Mouse (Mus musculus) lung, embryonic 15.5 days (tissue): ENCODE measurements at regions not wholly inside any gene's neighbourhood (a gene's known extent, or its start where the extent isn't known, plus 50 kb on each side); places are given as distances from the start of the nearest gene placed in this dataset.
"Not testable (repeated sequence)": the region's sequence is repeated elsewhere in the genome, so short reads cannot be mapped to it uniquely, and the experiment has no call there.

Source experiments
- ATAC-seq: fragments of 200-750 bp; cut with Nextera tagmentation; 2 replicates; pipeline ENCODE4 v1.8.0; 2017; ENCODE audit warnings: moderate number of reproducible peaks, borderline replicate concordance; ENCODE audit not compliant: low FRiP score, low TSS enrichment; ENCODE audit errors: extremely low read depth
- H3K27ac ChIP-seq: fragments of 300-500 bp; sonication (generic); 2 replicates; pipeline ENCODE4 v1.5.1; 2015; ENCODE audit warnings: moderate library complexity, mild to moderate bottlenecking, inconsistent platforms
- H3K27me3 ChIP-seq: fragments of 300-500 bp; sonication (generic); 2 replicates; pipeline ENCODE4 v1.6.1; 2015; ENCODE audit warnings: inconsistent platforms
- H3K36me3 ChIP-seq: fragments of 300-500 bp; sonication (generic); 2 replicates; pipeline ENCODE4 v1.6.1; 2015; ENCODE audit warnings: inconsistent platforms
- H3K4me1 ChIP-seq: fragments of 300-500 bp; sonication (generic); 2 replicates; pipeline ENCODE4 v1.6.1; 2015; ENCODE audit warnings: inconsistent platforms
- H3K4me2 ChIP-seq: fragments of 300-500 bp; sonication (generic); 2 replicates; pipeline ENCODE4 v1.6.1; 2015; ENCODE audit warnings: inconsistent platforms, mild to moderate bottlenecking, moderate library complexity
- H3K4me3 ChIP-seq: fragments of 300-500 bp; sonication (generic); 2 replicates; pipeline ENCODE4 v1.5.1; 2015; ENCODE audit warnings: mild to moderate bottlenecking, inconsistent platforms
- H3K9ac ChIP-seq: fragments of 300-500 bp; sonication (generic); 2 replicates; pipeline ENCODE4 v1.6.1; 2015; ENCODE audit warnings: inconsistent platforms
- H3K9me3 ChIP-seq: fragments of 300-500 bp; sonication (generic); 2 replicates; pipeline ENCODE4 v1.6.1; 2016; ENCODE audit warnings: inconsistent platforms
- WGBS: fragments of 180-500 bp; shearing (Covaris S2); methylation state at CpG from one replicate; pipeline ENCODE4 v1.1.7; 2015; 5-methylcytosine and 5-hydroxymethylcytosine counted together

GRCm38 (mm10) chr12:114462566-114462965 is 918.9 kb downstream of the Adam6a start:
- Histone ChIP-seq H3K27me3 (no peaks in the 10 kb centered on the region), H3K4me1 (no peaks in the 10 kb centered on the region), H3K9me3 (no peaks in the 10 kb centered on the region; the same call in 1 of the 2 replicates), H3K27ac (no peak overlapping the region), H3K36me3 (no peaks in the 10 kb centered on the region), H3K9ac (no peak overlapping the region), H3K4me2 (no peak overlapping the region), H3K4me3 (no peak overlapping the region)
- no peak for ATAC-seq

- Histone ChIP-seq H3K27me3 (no peaks in the 10 kb centered on the region), H3K4me2 (no peak overlapping the region), H3K36me3 (no peaks in the 10 kb centered on the region), H3K9ac (no peak overlapping the region), H3K9me3 (no peaks in the 10 kb centered on the region; the same call in 1 of the 2 replicates), H3K4me1 (no peaks in the 10 kb centered on the region), H3K4me3 (no peak overlapping the region), H3K27ac (no peak overlapping the region)
- WGBS: 91% methylated on average over 2 of the region's 2 CpGs
- no peak for ATAC-seq
Observed at GRCm38 (mm10) chr12:114468857-114469256, 925.1 kb downstream of the Adam6a start.

- not testable (repeated sequence) for H3K36me3 ChIP-seq, H3K27ac ChIP-seq, ATAC-seq, H3K4me1 ChIP-seq, H3K9me3 ChIP-seq, H3K4me2 ChIP-seq, H3K4me3 ChIP-seq, H3K27me3 ChIP-seq, H3K9ac ChIP-seq
Observed at GRCm38 (mm10) chr12:114472678-114473077, 929.0 kb downstream of the Adam6a start.

GRCm38 (mm10) chr12:114478741-114479140 is 935.0 kb downstream of the Adam6a start:
- H3K9me3 ChIP-seq: no peaks in the 10 kb centered on the region; the same call in 1 of the 2 replicates
- H3K4me2 ChIP-seq: no peak overlapping the region
- no peaks in the 10 kb centered on the region for H3K36me3 ChIP-seq
- H3K27ac ChIP-seq: no peak overlapping the region
- H3K4me3 ChIP-seq: no peak overlapping the region
- no peak for ATAC-seq
- no peak overlapping the region for H3K9ac ChIP-seq
- H3K4me1 ChIP-seq: no peaks in the 10 kb centered on the region
- WGBS: 72% methylated on average over 3 of the region's 3 CpGs
- no peaks in the 10 kb centered on the region for H3K27me3 ChIP-seq

- H3K27me3 ChIP-seq, H3K4me1 ChIP-seq, H3K9ac ChIP-seq, H3K4me3 ChIP-seq, H3K4me2 ChIP-seq, ATAC-seq, H3K27ac ChIP-seq, H3K9me3 ChIP-seq, H3K36me3 ChIP-seq: not testable (repeated sequence)
- WGBS: 60% methylated on average over 2 of the region's 2 CpGs
Observed at GRCm38 (mm10) chr12:114493500-114494031, 949.9 kb downstream of the Adam6a start.

- Histone ChIP-seq H3K36me3 (no peaks in the 10 kb centered on the region), H3K9ac (no peak overlapping the region), H3K4me2 (no peak overlapping the region), H3K27me3 (no peaks in the 10 kb centered on the region), H3K4me1 (no peaks in the 10 kb centered on the region), H3K4me3 (no peak overlapping the region), H3K27ac (no peak overlapping the region), H3K9me3 (no peaks in the 10 kb centered on the region)
- no peak for ATAC-seq
- WGBS: 41% methylated on average over 2 of the region's 2 CpGs
Observed at GRCm38 (mm10) chr12:114495741-114496140, 952.0 kb downstream of the Adam6a start.

GRCm38 (mm10) chr12:114513143-114513542 is 969.4 kb downstream of the Adam6a start:
- no peak for ATAC-seq
- H3K27me3 ChIP-seq: no peaks in the 10 kb centered on the region
- no peak overlapping the region for H3K4me3 ChIP-seq
- WGBS: 82% methylated on average over 2 of the region's 2 CpGs
- H3K4me2 ChIP-seq: no peak overlapping the region
- H3K9ac ChIP-seq: no peak overlapping the region
- H3K9me3 ChIP-seq: no peaks in the 10 kb centered on the region
- no peaks in the 10 kb centered on the region for H3K4me1 ChIP-seq
- H3K27ac ChIP-seq: no peak overlapping the region
- H3K36me3 ChIP-seq: no peaks in the 10 kb centered on the region

- ATAC-seq, H3K4me3 ChIP-seq, H3K4me2 ChIP-seq, H3K36me3 ChIP-seq, H3K9ac ChIP-seq, H3K9me3 ChIP-seq, H3K27ac ChIP-seq, H3K27me3 ChIP-seq, H3K4me1 ChIP-seq: not testable (repeated sequence)
- WGBS: 47% methylated on average over 1 of the region's 1 CpGs
Observed at GRCm38 (mm10) chr12:114542094-114542493, 998.4 kb downstream of the Adam6a start.

- H3K9ac ChIP-seq, H3K27ac ChIP-seq, H3K4me1 ChIP-seq, H3K4me2 ChIP-seq, H3K9me3 ChIP-seq, H3K4me3 ChIP-seq, H3K27me3 ChIP-seq, H3K36me3 ChIP-seq, ATAC-seq: not testable (repeated sequence)
- 59% methylated on average over 1 of the region's 1 CpGs for WGBS
Observed at GRCm38 (mm10) chr12:114544931-114545330, 1001.2 kb downstream of the Adam6a start.

- no peaks in the 10 kb centered on the region for H3K36me3 ChIP-seq
- 56% methylated on average over 1 of the region's 1 CpGs for WGBS
- no peak for ATAC-seq
- no peak overlapping the region for H3K9ac ChIP-seq
- H3K4me2 ChIP-seq: no peak overlapping the region
- H3K27ac ChIP-seq: no peak overlapping the region
- H3K27me3 ChIP-seq: no peaks in the 10 kb centered on the region
- H3K4me1 ChIP-seq: no peaks in the 10 kb centered on the region
- no peak overlapping the region for H3K4me3 ChIP-seq
- no peaks in the 10 kb centered on the region; the same call in 1 of the 2 replicates for H3K9me3 ChIP-seq
Observed at GRCm38 (mm10) chr12:114562440-114562839, 1018.7 kb downstream of the Adam6a start.

GRCm38 (mm10) chr12:114562978-114563377 is 1019.3 kb downstream of the Adam6a start:
- no peaks in the 10 kb centered on the region for H3K4me1 ChIP-seq
- H3K9me3 ChIP-seq: no peaks in the 10 kb centered on the region; the same call in 1 of the 2 replicates
- no peak overlapping the region for H3K4me3 ChIP-seq
- WGBS: 47% methylated on average over 5 of the region's 5 CpGs
- H3K4me2 ChIP-seq: no peak overlapping the region
- H3K9ac ChIP-seq: no peak overlapping the region
- H3K36me3 ChIP-seq: no peaks in the 10 kb centered on the region
- ATAC-seq: no peak
- H3K27ac ChIP-seq: no peak overlapping the region
- H3K27me3 ChIP-seq: no peaks in the 10 kb centered on the region

GRCm38 (mm10) chr12:114563683-114564082 is 1020.0 kb downstream of the Adam6a start:
- Histone ChIP-seq H3K4me3 (no peak overlapping the region), H3K9me3 (no peaks in the 10 kb centered on the region; the same call in 1 of the 2 replicates), H3K4me2 (no peak overlapping the region), H3K4me1 (no peaks in the 10 kb centered on the region), H3K9ac (no peak overlapping the region), H3K36me3 (no peaks in the 10 kb centered on the region), H3K27me3 (no peaks in the 10 kb centered on the region), H3K27ac (no peak overlapping the region)
- 33% methylated on average over 1 of the region's 1 CpGs for WGBS
- ATAC-seq: no peak

GRCm38 (mm10) chr12:114564329-114564728 is 1020.6 kb downstream of the Adam6a start:
- Histone ChIP-seq H3K36me3 (no peaks in the 10 kb centered on the region), H3K27me3 (no peaks in the 10 kb centered on the region), H3K27ac (no peak overlapping the region), H3K4me2 (no peak overlapping the region), H3K9me3 (no peaks in the 10 kb centered on the region; the same call in 1 of the 2 replicates), H3K4me3 (no peak overlapping the region), H3K9ac (no peak overlapping the region), H3K4me1 (no peaks in the 10 kb centered on the region)
- ATAC-seq: no peak
- WGBS: 51% methylated on average over 2 of the region's 2 CpGs
